Mouse (Mus musculus) stomach, postnatal 0 days (tissue): ENCODE data around the gene Cops7b.

Source experiments
- CTCF ChIP-seq: IDR thresholded peaks from 2 replicates; pipeline ENCODE4 v1.5.1; 2016; ENCODE audit warnings: antibody characterized with exemption, low read depth, mild to moderate bottlenecking, moderate library complexity
- EP300 ChIP-seq: optimal IDR thresholded peaks from 2 replicates; pipeline ENCODE3; 2016; ENCODE audit warnings: antibody characterized with exemption

- TF ChIP-seq CTCF (no peak), EP300 (no peak)
These were observed 14.3 kb upstream of the Cops7b start for GRCm38 (mm10) chr1:86568409-86568808.
